Mouse (Mus musculus) ovary, postnatal 10 days (tissue): Measurements from ENCODE around the gene Cdx2.

Source experiments
- DNase-seq: peaks from one replicate; pipeline ENCODE4 v3.0.0; 2022; ENCODE audit warnings: low spot score

The Cdx2 gene

GRCm38 (mm10) chr5:147292506-147293120 is 14.5 kb downstream of the Cdx2 start:
- no peak for DNase-seq

- DNase-seq, result no peak
Observed at GRCm38 (mm10) chr5:147291764-147292505, 15.1 kb downstream of the Cdx2 start.

- DNase-seq, result no peak
Observed at GRCm38 (mm10) chr5:147284365-147284764, 22.7 kb downstream of the Cdx2 start.

GRCm38 (mm10) chr5:147277547-147277925 is 29.5 kb downstream of the Cdx2 start:
- no peak for DNase-seq

GRCm38 (mm10) chr5:147276701-147277546 is 30.1 kb downstream of the Cdx2 start:
- DNase-seq, result no peak

- no peak for DNase-seq
Observed at GRCm38 (mm10) chr5:147275761-147276160, 31.3 kb downstream of the Cdx2 start.

GRCm38 (mm10) chr5:147274174-147275141 is 32.6 kb downstream of the Cdx2 start:
- DNase-seq, result no peak

GRCm38 (mm10) chr5:147272808-147273345 is 34.2 kb downstream of the Cdx2 start:
- DNase-seq, result no peak

- DNase-seq, result no peak
Observed at GRCm38 (mm10) chr5:147272046-147272807, 34.8 kb downstream of the Cdx2 start.

- DNase-seq, result no peak
Observed at GRCm38 (mm10) chr5:147270673-147271655, 36.1 kb downstream of the Cdx2 start.

GRCm38 (mm10) chr5:147269926-147270672 is 37.0 kb downstream of the Cdx2 start, which contains the start of gene Pdx1:
Pdx1 (plus strand) TSS chr5:147269959.
- DNase-seq, result no peak

GRCm38 (mm10) chr5:147269371-147269770 is 37.7 kb downstream of the Cdx2 start:
- DNase-seq, result no peak

GRCm38 (mm10) chr5:147268728-147269127 is 38.3 kb downstream of the Cdx2 start:
- DNase-seq, result no peak

- DNase-seq, result no peak
Observed at GRCm38 (mm10) chr5:147267434-147267833, 39.6 kb downstream of the Cdx2 start.

- DNase-seq, result no peak
Observed at GRCm38 (mm10) chr5:147263945-147264344, 43.1 kb downstream of the Cdx2 start.

- no peak for DNase-seq
Observed at GRCm38 (mm10) chr5:147261899-147262541, 45.0 kb downstream of the Cdx2 start.

GRCm38 (mm10) chr5:147260778-147261177 is 46.3 kb downstream of the Cdx2 start:
- no peak for DNase-seq

GRCm38 (mm10) chr5:147260189-147260588 is 46.9 kb downstream of the Cdx2 start:
- no peak for DNase-seq
